Mouse (Mus musculus) layer of hippocampus, postnatal 25 days (tissue): Measurements from ENCODE around the gene Atp10a. TPM values are rescaled to one million over a fixed set of nuclear protein-coding genes. Genes with fewer than 3 reads are reported as not detected.
A peak's percentile ranks its signal among the peaks of the same experiment; 100 is the strongest.
"Not testable (repeated sequence)": the region's sequence is repeated elsewhere in the genome, so short reads cannot be mapped to it uniquely, and the experiment has no call there.

ENCODE experiments used
- DNase-seq, 2 experiments: peaks; one replicate each; pipeline ENCODE4 v3.0.0; 2022; ENCODE audit warnings: mixed read lengths in 2 of 2, low spot score in 1 of 2; ENCODE audit errors: extremely low spot score in 1 of 2
- total RNA-seq, 2 experiments: library from RNA; stranded (reverse); gene quantifications; 2 replicates each; pipeline ENCODE4 v1.2.3; 2021

Gene Atp10a
- total RNA-seq, 2 experiments from 2014 or later, result 5.0 to 7.5 TPM

DNA sequence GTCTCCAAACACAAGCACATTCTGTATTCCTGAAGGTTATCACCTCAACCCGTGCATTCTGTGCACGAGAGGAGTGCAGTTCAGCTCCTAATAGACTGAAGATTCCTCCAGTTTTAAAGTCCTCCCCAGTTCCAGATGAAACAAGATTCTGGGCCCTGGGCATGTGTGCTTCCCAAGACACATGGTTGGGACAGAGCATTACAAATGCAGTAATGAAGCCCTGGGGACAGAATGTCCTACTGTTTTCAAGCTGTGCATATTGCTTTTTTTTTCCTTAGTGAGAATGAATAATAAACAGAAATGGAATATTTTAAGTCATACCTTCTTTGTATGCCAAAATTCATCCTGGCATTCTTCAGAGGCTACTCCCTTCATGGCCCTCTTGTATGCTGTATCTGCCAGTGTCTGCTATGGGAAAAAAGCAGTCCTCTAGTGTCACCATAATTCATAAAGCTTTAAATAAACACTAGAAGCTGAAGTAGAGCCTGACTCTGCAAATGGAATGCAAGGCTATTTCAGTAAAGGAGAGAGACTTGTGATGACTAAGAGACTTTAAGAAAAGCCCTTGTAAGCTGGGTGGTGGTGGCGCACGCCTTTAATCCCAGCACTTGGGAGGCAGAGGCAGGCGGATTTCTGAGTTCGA is 116.2 kb downstream of the Atp10a start:
- DNase-seq, result no peak

DNA sequence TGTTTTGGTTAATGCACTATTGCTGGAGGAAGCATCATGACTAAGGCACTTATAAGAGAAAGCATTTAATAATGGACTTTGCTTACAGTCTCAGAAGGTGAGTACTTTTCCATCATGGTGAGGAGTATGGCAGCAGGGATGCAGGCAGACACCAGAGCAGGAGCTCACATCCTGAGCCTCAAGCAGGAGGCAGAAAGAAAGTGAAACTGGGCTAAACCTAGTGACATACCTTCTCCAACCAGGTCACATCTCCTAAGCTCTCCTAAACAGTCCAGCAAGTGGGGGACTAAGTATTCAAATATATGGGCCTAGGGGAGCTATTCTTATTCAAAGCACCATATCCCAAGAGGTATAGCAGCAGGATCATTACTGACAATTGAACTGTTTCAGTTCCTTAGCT is 123.2 kb downstream of the Atp10a start:
- no peak for DNase-seq

DNA sequence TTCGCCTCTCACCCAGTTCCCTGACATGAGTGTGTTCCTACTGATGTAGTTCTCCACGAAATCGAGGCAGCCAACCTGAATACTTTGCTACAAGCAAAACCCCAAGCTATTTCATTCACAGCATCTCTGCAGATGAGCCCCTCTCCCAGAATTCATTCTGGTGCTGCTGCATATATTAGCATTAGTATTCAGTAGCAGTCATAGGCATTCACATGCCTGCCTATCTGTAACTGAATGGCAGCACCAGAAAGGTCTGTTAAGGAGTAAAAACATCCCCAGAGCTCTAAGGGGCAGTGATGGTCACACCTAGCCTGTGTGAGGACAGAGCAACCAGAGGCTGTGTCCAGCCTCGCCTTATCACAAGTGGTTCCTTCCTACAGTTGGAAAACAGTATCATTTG is 131.0 kb downstream of the Atp10a start:
- DNase-seq, result no peak

DNA sequence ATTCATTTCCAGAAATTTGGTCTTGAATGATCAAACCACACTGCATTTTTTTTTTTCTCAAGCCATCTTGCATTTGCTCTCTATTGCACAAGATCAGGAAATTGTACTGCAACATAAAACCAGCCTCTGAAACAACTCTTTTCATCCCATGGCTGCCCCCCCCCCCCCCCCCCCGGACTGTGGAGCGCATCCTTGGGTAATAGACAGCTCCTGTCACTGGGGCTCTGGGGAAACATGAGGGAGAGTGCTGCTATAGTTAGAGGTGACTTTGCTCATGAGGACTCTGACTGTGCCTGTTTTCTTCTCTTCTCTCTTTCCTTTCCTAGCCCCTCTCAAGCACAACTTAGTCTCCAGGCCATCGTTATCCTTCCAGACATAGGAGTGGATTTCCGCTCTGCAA is 131.6 kb downstream of the Atp10a start:
- no peak for DNase-seq

DNA sequence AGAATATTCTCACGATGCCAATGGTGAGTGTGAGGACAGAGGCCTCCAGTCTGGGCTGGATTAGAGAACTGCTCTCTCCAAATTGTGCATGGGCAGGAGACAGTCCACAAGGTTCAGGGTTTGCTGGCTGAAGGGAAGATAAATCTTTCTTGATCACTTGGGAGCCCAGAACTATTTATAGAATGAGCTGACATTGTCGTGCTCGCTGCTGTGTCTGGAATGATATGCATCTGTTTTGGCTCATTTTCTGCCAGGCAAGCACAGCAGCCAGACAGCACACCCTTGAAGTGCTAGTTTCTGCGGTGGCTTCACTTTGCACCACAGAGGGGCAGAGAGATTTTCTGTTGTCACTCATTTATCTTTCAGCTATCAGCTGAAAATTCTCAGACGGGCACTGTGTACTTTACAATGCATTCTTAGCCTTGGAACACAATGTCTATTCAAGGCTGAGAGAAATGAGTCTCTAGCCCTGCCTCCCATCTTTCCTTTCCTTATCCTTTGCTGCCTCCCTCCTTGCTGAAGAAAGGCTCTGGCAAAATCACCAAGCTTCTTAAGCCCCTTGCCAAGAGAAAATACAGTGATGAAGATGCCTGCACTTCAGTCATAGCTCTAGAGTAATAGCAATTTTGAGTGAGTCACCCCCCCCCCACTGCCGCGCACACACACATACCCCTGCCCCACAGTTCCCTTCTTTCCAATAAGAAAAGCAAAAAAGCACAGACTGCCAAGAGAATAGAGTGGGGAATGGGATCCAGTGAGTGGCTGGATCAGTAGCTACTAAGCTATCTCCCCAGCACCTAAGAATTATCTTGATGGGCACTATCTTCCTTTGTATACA is 132.7 kb downstream of the Atp10a start:
- peak in 1 of 2 experiments; percentile 11 for DNase-seq

DNA sequence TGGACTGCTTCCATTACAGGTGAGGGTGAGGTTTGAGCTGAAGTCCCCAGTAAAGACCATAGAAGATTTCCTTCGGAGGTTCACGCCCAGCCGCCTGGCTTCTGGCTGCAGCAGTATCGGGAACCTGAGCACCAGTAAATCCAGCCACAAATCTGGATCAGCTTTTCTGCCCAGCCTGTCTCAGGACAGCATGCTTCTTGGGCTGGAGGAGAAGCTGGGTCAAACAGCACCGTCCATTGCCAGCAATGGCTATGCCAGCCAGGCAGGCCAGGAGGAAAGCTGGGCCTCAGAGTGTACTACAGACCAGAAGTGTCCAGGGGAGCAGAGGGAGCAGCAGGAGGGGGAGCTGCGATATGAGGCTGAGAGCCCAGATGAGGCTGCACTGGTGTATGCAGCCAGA is 141.3 kb downstream of the Atp10a start:
- no peak for DNase-seq

DNA sequence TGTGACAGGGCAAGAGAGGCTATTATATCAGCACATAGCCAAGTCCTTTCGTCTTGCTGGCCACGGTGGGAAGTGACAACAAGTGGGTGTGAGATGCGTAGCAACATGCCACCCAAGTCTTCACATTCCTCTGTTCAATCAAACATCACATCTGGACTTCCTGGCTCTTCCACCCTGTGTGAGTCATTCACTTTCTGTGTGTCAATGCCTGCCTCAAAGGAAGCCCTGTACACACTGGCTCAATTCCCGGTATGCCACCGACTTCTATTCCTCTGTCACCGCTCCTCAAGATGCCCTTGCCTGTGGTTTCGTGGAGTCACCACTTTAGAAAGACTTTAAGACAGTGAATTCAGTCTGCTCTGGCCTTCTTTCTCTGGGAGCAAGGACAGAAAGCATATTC is 144.9 kb downstream of the Atp10a start:
- DNase-seq, result no peak

DNA sequence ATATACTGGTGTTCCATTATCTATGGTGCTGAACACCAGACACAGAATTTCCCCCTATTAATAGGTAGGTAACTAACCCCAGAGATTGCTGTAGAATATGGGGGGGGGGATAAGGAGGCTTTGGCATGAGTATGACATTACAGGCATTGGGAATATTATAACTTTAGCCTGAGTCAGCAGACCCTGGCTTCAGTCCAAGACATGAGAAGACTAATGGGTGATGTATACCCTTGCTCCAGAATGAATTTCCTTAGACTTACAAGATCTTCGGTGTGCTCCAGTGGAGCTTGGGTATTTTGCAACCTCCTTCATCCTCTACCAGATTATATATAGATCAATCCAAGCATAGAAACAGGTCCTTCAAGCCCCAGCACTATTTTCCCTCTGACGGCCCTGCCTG is 145.8 kb downstream of the Atp10a start:
- DNase-seq, result no peak

DNA sequence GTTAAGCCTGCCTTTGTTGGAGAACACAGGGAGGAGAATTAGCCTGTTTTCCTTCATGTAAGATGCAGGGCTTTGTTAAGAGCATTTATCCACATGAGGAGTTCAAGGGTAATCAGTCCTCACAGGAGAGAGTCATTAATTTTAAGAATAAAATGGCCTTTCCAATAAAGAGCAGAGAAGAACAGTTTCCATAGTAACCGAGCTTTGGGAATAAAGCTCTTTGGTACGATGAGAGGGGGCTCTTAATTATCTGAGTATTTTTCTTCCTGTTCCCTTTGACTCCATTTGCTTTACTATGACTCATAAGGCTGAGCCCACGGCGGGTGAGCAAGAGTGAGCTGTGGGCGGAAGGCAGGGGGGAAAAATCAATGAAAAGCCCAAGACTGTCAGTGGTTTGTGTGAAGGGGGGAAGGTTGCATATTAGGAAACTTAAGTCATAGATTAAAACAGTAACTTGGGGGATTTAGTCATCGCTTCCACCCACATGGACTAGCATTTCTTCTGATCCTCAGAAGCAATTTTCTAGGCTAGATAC is 166.2 kb downstream of the Atp10a start:
- no peak for DNase-seq

DNA sequence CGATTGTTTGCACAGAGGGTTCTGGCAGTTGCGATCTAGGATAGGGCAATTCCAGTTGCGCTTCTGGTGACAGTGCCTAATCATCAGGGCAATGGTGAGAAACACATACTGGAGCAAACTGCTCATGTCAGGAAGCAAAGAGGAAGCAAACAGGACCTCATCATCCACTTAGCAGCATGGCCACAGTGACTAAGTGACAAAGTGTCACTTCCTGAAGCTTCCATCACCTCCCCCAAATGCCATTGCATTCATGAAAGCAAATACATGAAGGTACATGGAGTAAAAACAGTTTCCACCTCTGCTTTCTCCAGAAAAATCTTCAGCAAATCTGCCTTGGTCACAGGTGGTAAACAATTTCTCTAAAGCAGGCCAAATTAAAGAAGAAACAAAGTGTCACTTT is 168.7 kb downstream of the Atp10a start:
- no peak for DNase-seq

DNA sequence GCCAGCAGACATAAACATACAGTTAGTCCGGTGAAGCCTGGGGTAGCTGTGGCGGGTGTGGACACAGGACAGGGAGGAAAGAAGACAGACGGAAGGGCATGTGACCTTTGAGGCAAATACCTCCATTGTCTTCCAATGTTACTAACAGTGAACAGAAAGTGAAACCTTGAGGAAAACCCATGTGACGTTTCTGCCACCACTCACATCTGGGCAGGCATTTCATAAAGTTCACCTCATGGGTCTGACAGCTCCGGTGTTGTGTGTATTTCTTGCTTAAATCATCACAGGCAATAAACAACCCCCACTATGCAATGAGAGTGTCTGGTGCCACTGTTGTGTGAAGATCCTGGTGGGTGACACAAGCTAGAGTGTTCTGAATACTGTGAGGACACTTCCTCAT is 173.1 kb downstream of the Atp10a start:
- DNase-seq, result no peak

DNA sequence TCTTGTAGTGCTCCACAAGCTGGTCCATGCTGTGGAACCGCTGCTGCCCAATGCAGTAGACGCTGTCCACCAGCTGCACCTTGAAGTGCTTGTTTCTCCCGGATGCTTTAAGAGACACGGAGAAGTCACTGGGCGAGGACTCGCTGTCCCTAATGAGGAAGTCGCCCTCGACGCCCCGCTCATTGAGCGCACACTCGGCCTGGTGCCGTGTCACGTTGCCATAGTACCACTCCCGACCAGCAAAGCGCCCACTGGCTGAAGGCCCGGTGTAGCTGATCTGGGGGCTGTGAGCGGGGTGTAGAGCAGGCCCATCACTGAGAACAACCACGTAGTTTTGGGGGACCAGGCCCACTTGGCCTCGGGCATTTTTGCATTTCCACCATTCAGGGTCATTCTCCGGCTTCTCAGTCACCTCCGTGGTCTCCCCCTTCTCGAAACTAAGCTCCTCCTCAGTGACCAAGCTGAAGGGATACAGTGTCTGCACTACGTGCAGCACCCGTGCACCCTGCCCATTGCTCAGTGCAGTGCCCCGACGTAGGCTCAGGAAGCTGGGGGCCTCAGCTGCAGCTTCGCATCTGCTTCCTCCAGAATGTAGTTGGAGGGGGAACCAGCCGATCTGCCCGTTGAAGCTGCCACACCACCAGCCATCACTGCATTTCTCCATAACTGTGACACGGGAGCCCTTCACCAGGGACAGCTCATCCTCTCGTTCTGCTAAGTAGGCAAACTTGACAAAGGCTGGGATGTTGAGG is 181.1 kb downstream of the Atp10a start:
- DNase-seq, result not testable (repeated sequence)

DNA sequence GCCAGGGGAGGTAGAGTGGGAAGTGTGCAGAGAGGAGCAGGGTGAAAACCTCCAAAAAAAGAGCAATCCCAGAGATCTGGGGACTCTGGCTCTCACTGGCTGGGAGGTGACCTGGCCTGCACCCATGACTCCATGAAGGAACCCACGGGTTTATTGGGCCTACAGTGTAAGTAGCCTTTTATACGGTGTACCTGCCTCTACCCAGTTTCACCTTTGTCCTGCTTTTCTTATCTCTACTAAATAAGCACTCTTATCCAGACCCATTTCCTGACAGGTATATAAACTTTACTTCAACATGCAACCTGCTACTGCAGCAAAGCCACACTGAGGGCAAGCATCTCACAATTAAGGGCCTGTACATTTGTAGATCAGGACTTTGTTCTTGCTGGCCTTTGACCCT is 184.4 kb downstream of the Atp10a start:
- DNase-seq, result no peak

DNA sequence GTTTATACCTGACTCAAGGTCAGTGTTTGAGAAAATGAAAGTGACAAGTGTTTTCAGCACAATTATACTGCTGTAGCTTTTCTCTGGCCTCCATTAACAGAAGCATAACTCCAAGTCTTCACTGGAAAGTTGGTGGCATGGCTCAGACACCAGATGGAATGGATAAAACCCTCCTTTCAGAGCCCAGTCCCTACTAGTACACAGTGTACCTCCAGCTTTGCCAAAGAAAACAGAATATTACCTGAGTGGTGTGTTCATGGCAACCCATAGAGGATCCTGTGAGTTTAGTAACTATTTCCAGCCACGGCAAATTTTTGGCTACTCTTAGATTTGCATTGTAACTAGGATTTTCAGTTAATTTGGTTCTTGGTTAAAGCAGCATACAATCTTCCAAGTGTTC is 185.1 kb downstream of the Atp10a start:
- DNase-seq, result no peak

DNA sequence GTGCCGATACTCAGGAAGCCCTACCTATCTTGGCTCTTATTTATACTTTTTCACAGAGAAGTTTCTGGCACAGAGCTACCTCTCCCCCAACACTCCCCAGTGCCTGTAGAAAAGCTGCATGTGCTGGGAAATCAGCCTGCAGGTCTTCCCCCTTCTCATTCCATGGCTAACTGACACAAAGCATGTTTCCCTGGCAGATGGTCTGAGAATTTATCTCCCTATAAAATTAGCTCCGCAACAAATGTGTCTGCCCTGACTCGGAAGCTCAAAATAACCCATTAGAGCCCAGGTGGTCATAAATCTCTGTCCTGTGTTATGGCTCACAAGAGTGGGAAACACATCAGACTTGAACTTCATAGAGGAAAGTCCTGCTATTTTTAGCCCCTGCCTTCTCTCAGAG is 186.9 kb downstream of the Atp10a start:
- no peak for DNase-seq

DNA sequence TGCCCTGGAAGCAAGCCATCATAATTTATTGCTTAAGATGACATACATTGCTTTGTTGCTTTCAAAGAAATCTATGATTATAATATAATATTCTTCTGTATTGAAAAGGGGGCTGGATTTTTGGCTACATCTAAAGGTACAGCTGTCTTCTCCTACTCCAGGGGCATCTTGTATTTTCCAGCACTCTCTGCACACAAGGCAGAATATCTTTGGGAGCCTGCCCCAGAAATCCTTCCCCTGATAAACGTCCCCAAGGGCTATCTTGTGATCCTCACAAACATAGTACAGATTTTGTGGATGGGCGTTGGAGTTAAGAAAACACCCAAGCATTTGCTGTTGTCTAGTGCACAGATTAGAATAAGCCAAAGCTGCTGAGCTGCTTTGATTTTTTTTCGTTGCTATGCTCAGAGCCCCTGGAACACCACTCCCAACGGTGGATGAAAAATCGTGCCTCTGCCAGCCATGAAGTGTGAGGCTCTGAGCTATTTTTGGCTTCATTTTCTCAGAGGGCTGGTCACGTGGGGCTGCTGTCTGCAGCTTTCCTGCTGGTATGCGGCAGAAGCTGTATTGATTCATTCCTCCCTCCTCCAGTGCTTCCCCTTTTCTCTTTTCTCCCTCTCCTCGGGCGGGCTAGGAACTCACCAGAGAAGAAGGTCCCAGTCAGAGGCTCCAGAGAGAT is 187.9 kb downstream of the Atp10a start:
- DNase-seq, result peak; percentile 59

DNA sequence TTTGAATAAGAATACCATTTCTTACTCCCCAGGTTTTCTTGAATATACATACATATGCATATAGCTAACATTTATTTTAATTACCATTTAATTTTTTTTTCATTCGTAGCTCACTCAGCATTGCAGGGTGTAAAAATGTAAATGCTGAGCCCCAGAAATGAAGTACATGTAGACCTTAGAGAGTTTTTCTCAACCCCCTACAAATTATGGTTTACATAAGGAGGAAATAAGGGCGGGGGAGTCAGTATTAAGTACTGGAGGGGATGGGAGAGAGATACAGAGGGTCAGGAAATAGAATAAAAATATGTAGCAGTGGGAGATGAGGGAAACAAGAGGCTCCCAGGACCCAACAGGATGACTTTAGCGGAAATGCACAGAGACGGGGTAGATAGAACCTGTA is 188.5 kb downstream of the Atp10a start:
- no peak for DNase-seq

DNA sequence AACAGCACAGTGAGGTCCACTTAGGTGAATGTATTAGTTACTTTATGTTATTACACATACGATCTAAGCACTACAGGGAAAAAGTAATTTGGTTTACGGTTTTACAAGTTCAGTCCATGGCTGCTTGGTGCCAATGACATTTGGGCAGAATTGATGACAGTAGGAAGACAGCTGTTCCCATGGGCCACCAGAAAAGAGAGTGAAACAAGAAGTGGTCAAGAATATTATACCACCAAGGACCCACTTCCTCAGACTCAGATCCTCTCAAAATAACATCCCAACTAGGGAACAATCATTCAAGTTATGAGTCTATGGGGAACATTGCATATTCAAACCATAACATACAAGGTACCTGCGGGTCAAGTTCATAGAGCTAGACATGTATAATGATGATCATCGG is 203.0 kb downstream of the Atp10a start:
- DNase-seq, result no peak

DNA sequence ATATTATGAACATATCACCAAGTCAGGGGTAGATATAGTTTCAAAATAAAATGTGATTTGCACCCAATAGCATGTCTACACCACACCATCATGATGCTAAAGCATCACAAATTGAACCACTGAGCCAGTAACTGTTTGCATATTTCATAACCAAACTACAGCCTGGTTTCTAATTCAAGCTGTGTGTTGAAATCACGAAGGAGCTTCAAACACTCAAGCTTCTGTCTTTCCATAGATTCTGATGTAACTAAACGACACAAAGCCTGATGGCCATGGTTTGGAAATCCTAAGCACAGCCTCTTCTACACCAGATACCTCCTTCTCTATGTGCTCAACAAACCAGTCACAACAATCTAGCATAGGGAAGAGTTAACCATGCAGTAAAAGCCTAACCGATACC is 207.2 kb downstream of the Atp10a start:
- no peak for DNase-seq

DNA sequence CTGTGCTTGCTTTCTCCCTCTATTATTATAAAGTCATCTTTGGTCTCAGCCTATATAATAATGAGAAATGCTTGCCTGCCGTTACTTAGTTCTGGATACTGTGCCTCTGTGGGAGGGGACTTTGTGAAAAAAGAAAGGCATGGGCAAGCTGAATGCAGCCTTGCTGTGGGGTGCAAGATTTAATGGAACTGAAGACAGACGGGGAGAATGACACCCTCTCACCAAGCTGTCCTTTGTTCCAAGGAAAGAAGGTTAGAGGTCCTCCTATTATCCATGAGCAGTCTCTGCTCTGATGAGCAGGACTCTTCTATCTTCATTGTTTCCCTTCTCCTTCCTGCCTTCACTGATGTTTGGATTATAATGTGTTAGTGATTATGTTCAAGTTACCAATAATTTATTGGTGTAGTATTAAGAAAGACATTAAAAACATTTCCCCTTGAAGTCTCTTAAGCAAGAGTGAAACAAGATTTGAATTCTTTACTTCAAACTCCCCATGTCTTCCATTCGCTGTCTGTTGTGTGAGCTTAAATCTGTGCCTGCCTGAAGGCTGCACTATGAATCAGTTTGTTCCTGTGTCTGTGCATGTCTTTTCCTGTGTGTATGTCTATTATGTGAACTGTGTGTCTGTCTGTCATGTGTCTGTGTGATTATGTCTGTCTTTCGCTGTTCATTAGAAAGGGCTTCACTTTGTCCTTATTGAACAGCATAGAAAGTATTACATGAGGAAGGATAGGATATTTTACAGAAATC is 211.1 kb downstream of the Atp10a start:
- DNase-seq, result no peak
